In the genomic region with DNA sequence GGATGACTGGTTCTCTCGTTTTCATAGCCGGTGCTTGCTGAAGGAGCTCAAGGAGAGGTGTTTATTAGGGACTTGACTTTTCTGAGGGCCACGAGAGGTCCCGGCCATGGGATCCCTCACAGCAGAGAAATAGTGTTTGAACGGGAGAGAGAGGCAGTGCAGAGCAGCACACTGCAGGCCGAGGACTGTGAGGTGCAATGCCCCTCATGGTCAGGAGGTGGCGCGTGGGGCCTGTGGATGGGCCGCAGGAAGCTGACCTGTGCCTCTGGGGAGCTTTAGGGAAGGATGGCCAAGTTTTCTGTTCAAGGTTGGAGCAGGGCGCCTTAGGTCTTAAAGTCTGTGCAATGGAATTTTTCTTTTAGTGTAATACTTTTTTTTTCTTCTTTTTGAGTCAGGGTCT, we compare ENCODE assay signal across 8 mouse cellular contexts. TPM values are rescaled to one million over a fixed set of nuclear protein-coding genes. Genes with fewer than 3 reads are reported as not detected.
A peak's percentile ranks its signal among the peaks of the same experiment; 100 is the strongest.
DNase-seq lines count a peak whose midpoint lies in the region; ATAC-seq and TF ChIP-seq lines count a peak whose summit lies in the region.

No protein-coding gene starts in this region.

- peaks cover 38% of the 10 kb centered on the region for H3K36me3 ChIP-seq in intestine, postnatal 0 days (ENCODE audit: control insufficient read depth, insufficient read depth)
- H3K36me3 ChIP-seq in intestine, embryonic 16.5 days (ENCODE audit: control insufficient read depth, insufficient read depth, low read length): 0 out of 2 replicates have a peak, but pooled peaks cover 5% of the 10 kb centered on the region
- peaks cover 18% of the 10 kb centered on the region; the same call in 1 of the 2 replicates for H3K36me3 ChIP-seq in midbrain, postnatal 0 days (ENCODE audit: insufficient read depth, low read length)

- H3K27ac ChIP-seq in intestine, postnatal 0 days (ENCODE audit: low read depth, low read length): no peak overlapping the region
- no peak overlapping the region for H3K27ac ChIP-seq in intestine, embryonic 16.5 days (ENCODE audit: low read length)
- no peak overlapping the region for H3K27ac ChIP-seq in midbrain, postnatal 0 days (ENCODE audit: low read depth, low read length)

- H3K4me1 ChIP-seq in intestine, postnatal 0 days (replicated peaks; ENCODE audit: control insufficient read depth, insufficient read depth, low read length): no peaks in the 10 kb centered on the region
- H3K4me1 ChIP-seq in intestine, embryonic 16.5 days (ENCODE audit: control insufficient read depth, insufficient read depth, low read length): no peaks in the 10 kb centered on the region
- no peaks in the 10 kb centered on the region for H3K4me1 ChIP-seq in midbrain, postnatal 0 days (ENCODE audit: insufficient read depth, low read length)

- intact Hi-C loops in gastrocnemius, postnatal 36 days (cut with DNase I): no loop called here

- peak; percentile 75 for DNase-seq in MN1 (ENCODE audit: low spot score)
- DNase-seq in cerebellum, postnatal 25 days: peak; percentile 89 to 93
- DNase-seq in gastrocnemius, postnatal 36 days: peak; percentile 54 to 64
- DNase-seq in kidney, postnatal 10 days: peak; percentile 84
- DNase-seq in midbrain, postnatal 0 days (ENCODE audit: low spot score): peak; percentile 66
- DNase-seq in thymus, postnatal 0 days (ENCODE audit: low spot score): peak; percentile 43

- ATAC-seq in intestine, postnatal 0 days: no peak
- ATAC-seq in intestine, embryonic 16.5 days: no peak
- ATAC-seq in midbrain, postnatal 0 days (ENCODE audit: low FRiP score): no peak

- H3K27me3 ChIP-seq in intestine, postnatal 0 days (replicated peaks; ENCODE audit: control insufficient read depth, insufficient read depth, low read length): no peaks in the 10 kb centered on the region
- no peaks in the 10 kb centered on the region for H3K27me3 ChIP-seq in intestine, embryonic 16.5 days (replicated peaks; ENCODE audit: control insufficient read depth, insufficient read depth, low read length)
- H3K27me3 ChIP-seq in midbrain, postnatal 0 days (ENCODE audit: insufficient read depth, low read length): no peaks in the 10 kb centered on the region

- 32% methylated on average over 10 of the region's 10 CpGs for WGBS in intestine, postnatal 0 days
- WGBS in intestine, embryonic 16.5 days: 26% methylated on average over 10 of the region's 10 CpGs
- WGBS in midbrain, postnatal 0 days: 32% methylated on average over 10 of the region's 10 CpGs

- no peak overlapping the region for H3K4me2 ChIP-seq in intestine, postnatal 0 days (replicated peaks; ENCODE audit: low read depth)
- H3K4me2 ChIP-seq in intestine, embryonic 16.5 days (ENCODE audit: low read depth, low read length): no peak overlapping the region
- H3K4me2 ChIP-seq in midbrain, postnatal 0 days (ENCODE audit: low read depth, low read length, poor library complexity, severe bottlenecking): no peak overlapping the region

- TF ChIP-seq CTCF in intestine, postnatal 0 days (IDR thresholded peaks at IDR 0.05; ENCODE audit: low read depth): peak; percentile 90
- peak; percentile 85 for TF ChIP-seq CTCF in midbrain, postnatal 0 days (IDR thresholded peaks at IDR 0.05)

- H3K9me3 ChIP-seq in intestine, postnatal 0 days (ENCODE audit: control insufficient read depth): no peaks in the 10 kb centered on the region
- no peaks in the 10 kb centered on the region for H3K9me3 ChIP-seq in intestine, embryonic 16.5 days (ENCODE audit: control insufficient read depth, low read length)
- no peaks in the 10 kb centered on the region for H3K9me3 ChIP-seq in midbrain, postnatal 0 days (ENCODE audit: low read length)

- no peak overlapping the region for H3K4me3 ChIP-seq in intestine, postnatal 0 days (ENCODE audit: low read depth, low read length)
- H3K4me3 ChIP-seq in intestine, embryonic 16.5 days (ENCODE audit: low read length): no peak overlapping the region
- H3K4me3 ChIP-seq in midbrain, postnatal 0 days (ENCODE audit: low read depth, low read length): no peak overlapping the region

- H3K9ac ChIP-seq in intestine, postnatal 0 days (ENCODE audit: low read depth, low read length): no peak overlapping the region
- no peak overlapping the region for H3K9ac ChIP-seq in intestine, embryonic 16.5 days (ENCODE audit: low read depth, low read length)
- no peak overlapping the region for H3K9ac ChIP-seq in midbrain, postnatal 0 days (replicated peaks; ENCODE audit: low read length, poor library complexity, severe bottlenecking)

RNA-seq across cellular contexts. Expression of a gene that starts 25.5 kb away (rescaled TPM):
- 15.3 and 16.7 TPM in 2 replicates for polyA plus RNA-seq in intestine, postnatal 0 days (2015; fragmentation: Nextera tagmentation; extraction: Ambion mirVana)
- polyA plus RNA-seq in intestine, embryonic 16.5 days (2015; fragmentation: Nextera tagmentation; extraction: Ambion mirVana): 12.5 and 13.7 TPM in 2 replicates
- total RNA-seq in gastrocnemius, postnatal 36 days (2021): 10 to 100 TPM; 13.5 to 16.0 TPM
- total RNA-seq in midbrain, postnatal 0 days (2014; rRNA removed): 19.7 and 19.8 TPM in 2 replicates
- polyA plus RNA-seq in midbrain, postnatal 0 days (2015; fragmentation: Nextera tagmentation; extraction: Ambion mirVana): 13.6 and 13.9 TPM in 2 replicates
- polyA plus RNA-seq in thymus, postnatal 0 days (2015; fragmentation: Nextera tagmentation; extraction: Ambion mirVana): 19.8 and 21.0 TPM in 2 replicates

RNA-seq across cellular contexts. Expression of a gene that starts 53.9 kb away (rescaled TPM):
- 4.1 and 4.2 TPM in 2 replicates for polyA plus RNA-seq in intestine, postnatal 0 days (2015; fragmentation: Nextera tagmentation; extraction: Ambion mirVana)
- 7.9 and 8.0 TPM in 2 replicates for polyA plus RNA-seq in intestine, embryonic 16.5 days (2015; fragmentation: Nextera tagmentation; extraction: Ambion mirVana)
- 1 to 10 TPM; 3.6 to 5.3 TPM for total RNA-seq in gastrocnemius, postnatal 36 days (2021)
- 35.8 and 37.0 TPM in 2 replicates for total RNA-seq in midbrain, postnatal 0 days (2014; rRNA removed)
- polyA plus RNA-seq in midbrain, postnatal 0 days (2015; fragmentation: Nextera tagmentation; extraction: Ambion mirVana): 21.6 and 21.9 TPM in 2 replicates
- 54.4 and 64.4 TPM in 2 replicates for polyA plus RNA-seq in thymus, postnatal 0 days (2015; fragmentation: Nextera tagmentation; extraction: Ambion mirVana)
